Mouse (Mus musculus) limb, embryonic 15.5 days (tissue): ENCODE results near the gene Ccdc144b. TPM values are rescaled to one million over a fixed set of nuclear protein-coding genes. Genes with fewer than 3 reads are reported as not detected.

Experiments used
- ATAC-seq: fragments of 200-750 bp; cut with Nextera tagmentation; 2 replicates; pipeline ENCODE4 v1.8.0; 2017; ENCODE audit warnings: low read depth, moderate TSS enrichment; ENCODE audit not compliant: insufficient number of reproducible peaks, low FRiP score, low TSS enrichment
- H3K27ac ChIP-seq: fragments of 300-500 bp; sonication (generic); 2 replicates; pipeline ENCODE4 v1.5.1; 2015; ENCODE audit warnings: moderate library complexity, mild to moderate bottlenecking, inconsistent platforms
- H3K27me3 ChIP-seq: fragments of 300-500 bp; sonication (generic); 2 replicates; pipeline ENCODE4 v1.6.1; 2015; ENCODE audit warnings: inconsistent platforms
- H3K36me3 ChIP-seq: fragments of 300-500 bp; sonication (generic); 2 replicates; pipeline ENCODE4 v1.6.1; 2015; ENCODE audit warnings: inconsistent platforms
- H3K4me1 ChIP-seq: fragments of 300-500 bp; sonication (generic); 2 replicates; pipeline ENCODE4 v1.6.1; 2015; ENCODE audit warnings: inconsistent platforms
- H3K4me2 ChIP-seq: fragments of 300-500 bp; sonication (generic); 2 replicates; pipeline ENCODE4 v1.6.1; 2015; ENCODE audit warnings: mild to moderate bottlenecking, inconsistent platforms
- H3K4me3 ChIP-seq: fragments of 300-500 bp; sonication (generic); 2 replicates; pipeline ENCODE4 v1.5.1; 2015; ENCODE audit warnings: mild to moderate bottlenecking, inconsistent platforms
- H3K9ac ChIP-seq: fragments of 300-500 bp; sonication (generic); 2 replicates; pipeline ENCODE4 v1.6.1; 2015; ENCODE audit warnings: inconsistent platforms
- H3K9me3 ChIP-seq: fragments of 300-500 bp; sonication (generic); 2 replicates; pipeline ENCODE4 v1.6.1; 2016; ENCODE audit warnings: inconsistent platforms
- WGBS: fragments of 180-500 bp; shearing (Covaris S2); methylation state at CpG from one replicate; pipeline ENCODE4 v1.1.7; 2015; 5-methylcytosine and 5-hydroxymethylcytosine counted together
- polyA plus RNA-seq: library from polyadenylated mRNA; unstranded; fragments of >200 nt; fragmentation: Nextera tagmentation; extraction: Ambion mirVana; gene quantifications from 2 replicates; pipeline ENCODE4 v1.2.1, GENCODE M21; 2015

Gene Ccdc144b
- not detected in 2 replicates for polyA plus RNA-seq

- ATAC-seq: no peak
- Histone ChIP-seq H3K4me1 (no peaks in the 10 kb centered on the region), H3K4me2 (no peak within 1 kb of the TSS), H3K27ac (no peak within 1 kb of the TSS), H3K9ac (no peak within 1 kb of the TSS), H3K36me3 (no peaks in the 10 kb centered on the region), H3K27me3 (no peaks in the 10 kb centered on the region), H3K9me3 (no peaks in the 10 kb centered on the region), H3K4me3 (no peak within 1 kb of the TSS)
- WGBS: 92% methylated on average over 6 of the region's 6 CpGs
These were observed at the start of gene Ccdc144b for GRCm38 (mm10) chr3:36053447-36053846. TSS of gene Ccdc144b (minus strand) at chr3:36053547.

DNA sequence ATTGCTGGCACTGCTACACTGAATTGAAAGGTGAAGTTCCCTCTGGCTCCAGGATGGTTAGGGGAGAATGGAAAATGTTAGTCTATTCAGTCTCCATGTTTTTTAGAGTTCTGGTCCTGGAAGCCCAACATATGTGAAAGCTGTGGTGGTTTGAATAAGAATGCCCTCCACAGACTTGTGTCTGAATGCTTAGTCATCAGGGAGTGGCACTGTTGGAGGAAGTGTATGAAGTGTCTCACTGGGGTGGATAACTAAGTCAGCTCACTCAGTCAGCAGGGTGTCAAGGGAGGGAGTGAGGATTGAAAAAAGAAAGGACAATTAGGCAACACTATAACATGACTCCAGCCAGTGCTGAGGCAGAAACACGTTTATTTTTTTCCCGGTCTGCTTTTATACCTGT is 42.0 kb upstream of the Ccdc144b start:
- Histone ChIP-seq H3K9me3 (no peaks in the 10 kb centered on the region), H3K27ac (no peak overlapping the region), H3K9ac (no peak overlapping the region), H3K4me1 (no peaks in the 10 kb centered on the region), H3K4me3 (no peak overlapping the region), H3K27me3 (no peaks in the 10 kb centered on the region), H3K4me2 (no peak overlapping the region), H3K36me3 (peaks cover 24% of the 10 kb centered on the region)
- ATAC-seq: no peak
- 89% methylated on average over 2 of the region's 2 CpGs for WGBS

- Histone ChIP-seq H3K27ac (no peak overlapping the region), H3K9me3 (no peaks in the 10 kb centered on the region), H3K27me3 (no peaks in the 10 kb centered on the region), H3K9ac (no peak overlapping the region), H3K4me1 (no peaks in the 10 kb centered on the region), H3K4me3 (no peak overlapping the region), H3K4me2 (no peak overlapping the region), H3K36me3 (peaks cover 88% of the 10 kb centered on the region)
- 90% methylated on average over 9 of the region's 9 CpGs for WGBS
- ATAC-seq: no peak
These were observed 34.2 kb upstream of the Ccdc144b start for GRCm38 (mm10) chr3:36087591-36087990.

- H3K27me3 ChIP-seq: no peaks in the 10 kb centered on the region
- H3K9me3 ChIP-seq: no peaks in the 10 kb centered on the region
- H3K27ac ChIP-seq: no peak overlapping the region
- no peak for ATAC-seq
- H3K36me3 ChIP-seq: peaks cover 95% of the 10 kb centered on the region
- 95% methylated on average over 5 of the region's 5 CpGs for WGBS
- no peak overlapping the region for H3K9ac ChIP-seq
- H3K4me1 ChIP-seq: no peaks in the 10 kb centered on the region
- H3K4me2 ChIP-seq: no peak overlapping the region
- no peak overlapping the region for H3K4me3 ChIP-seq
These were observed 32.0 kb upstream of the Ccdc144b start for GRCm38 (mm10) chr3:36085394-36085793.

GRCm38 (mm10) chr3:36083381-36083780 is 30.0 kb upstream of the Ccdc144b start:
- 90% methylated on average over 7 of the region's 7 CpGs for WGBS
- no peak overlapping the region for H3K4me2 ChIP-seq
- H3K4me3 ChIP-seq: no peak overlapping the region
- ATAC-seq: no peak
- peaks cover 94% of the 10 kb centered on the region for H3K36me3 ChIP-seq
- H3K4me1 ChIP-seq: no peaks in the 10 kb centered on the region
- no peak overlapping the region for H3K27ac ChIP-seq
- no peaks in the 10 kb centered on the region for H3K9me3 ChIP-seq
- no peak overlapping the region for H3K9ac ChIP-seq
- no peaks in the 10 kb centered on the region for H3K27me3 ChIP-seq

DNA sequence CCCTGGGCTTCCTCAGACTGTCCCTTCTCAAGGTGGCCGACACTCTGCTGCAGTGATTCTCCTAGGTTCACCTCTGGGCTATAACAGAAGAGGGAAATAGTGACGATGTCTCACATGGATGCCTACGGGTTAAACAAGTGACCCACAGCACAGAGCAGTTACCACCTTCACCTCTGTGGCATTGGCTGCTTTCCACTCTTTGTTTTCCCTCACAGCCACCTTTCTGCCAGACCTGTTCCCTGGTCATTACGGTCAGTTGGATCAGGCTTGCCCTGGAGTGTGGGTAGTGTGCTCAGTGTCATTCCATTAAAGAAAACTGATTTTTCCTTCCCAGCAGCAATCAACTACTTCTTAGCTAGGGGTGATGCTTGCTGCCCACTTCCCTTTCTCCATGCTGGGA is 29.5 kb upstream of the Ccdc144b start:
- Histone ChIP-seq H3K4me3 (no peak overlapping the region), H3K9ac (no peak overlapping the region), H3K27me3 (no peaks in the 10 kb centered on the region), H3K4me1 (no peaks in the 10 kb centered on the region), H3K27ac (no peak overlapping the region), H3K9me3 (no peaks in the 10 kb centered on the region), H3K36me3 (peaks cover 94% of the 10 kb centered on the region), H3K4me2 (no peak overlapping the region)
- ATAC-seq: no peak
- WGBS: 94% methylated on average over 4 of the region's 4 CpGs

- Histone ChIP-seq H3K9me3 (no peaks in the 10 kb centered on the region), H3K27ac (no peak overlapping the region), H3K9ac (no peak overlapping the region), H3K4me2 (no peak overlapping the region), H3K4me3 (no peak overlapping the region), H3K4me1 (no peaks in the 10 kb centered on the region), H3K27me3 (no peaks in the 10 kb centered on the region), H3K36me3 (peaks cover 95% of the 10 kb centered on the region)
- 85% methylated on average over 5 of the region's 5 CpGs for WGBS
- no peak for ATAC-seq
These were observed 27.4 kb upstream of the Ccdc144b start for GRCm38 (mm10) chr3:36080741-36081140.

GRCm38 (mm10) chr3:36079886-36080285 is 26.5 kb upstream of the Ccdc144b start:
- Histone ChIP-seq H3K9ac (no peak overlapping the region), H3K4me3 (no peak overlapping the region), H3K27me3 (no peaks in the 10 kb centered on the region), H3K27ac (no peak overlapping the region), H3K9me3 (no peaks in the 10 kb centered on the region), H3K36me3 (peaks cover 95% of the 10 kb centered on the region), H3K4me1 (no peaks in the 10 kb centered on the region), H3K4me2 (no peak overlapping the region)
- no peak for ATAC-seq
- 89% methylated on average over 5 of the region's 5 CpGs for WGBS

DNA sequence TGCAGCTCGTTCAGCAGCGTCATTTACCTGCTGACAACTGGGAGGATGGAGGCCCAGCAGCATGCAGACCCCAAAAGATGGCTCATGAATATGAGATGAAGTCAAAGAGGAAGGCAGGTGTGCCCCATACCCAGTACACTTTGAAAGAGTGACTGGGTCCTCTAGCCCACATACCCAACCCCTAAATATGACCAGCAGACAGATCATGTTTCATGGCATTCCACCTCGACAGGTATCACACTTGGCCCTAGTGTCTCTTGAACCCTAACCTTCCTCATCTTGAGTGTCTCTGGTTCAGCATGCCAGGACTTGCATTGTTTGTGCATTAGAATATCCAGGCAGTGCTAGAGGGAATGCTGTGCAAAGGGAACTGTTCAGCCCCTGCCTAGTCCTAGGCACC is 24.0 kb upstream of the Ccdc144b start:
- H3K9me3 ChIP-seq: no peaks in the 10 kb centered on the region
- H3K4me2 ChIP-seq: no peak overlapping the region
- no peak overlapping the region for H3K4me3 ChIP-seq
- ATAC-seq: no peak
- no peak overlapping the region for H3K27ac ChIP-seq
- 86% methylated on average over 3 of the region's 3 CpGs for WGBS
- no peaks in the 10 kb centered on the region for H3K4me1 ChIP-seq
- no peaks in the 10 kb centered on the region for H3K27me3 ChIP-seq
- H3K36me3 ChIP-seq: peaks cover 91% of the 10 kb centered on the region
- H3K9ac ChIP-seq: no peak overlapping the region

DNA sequence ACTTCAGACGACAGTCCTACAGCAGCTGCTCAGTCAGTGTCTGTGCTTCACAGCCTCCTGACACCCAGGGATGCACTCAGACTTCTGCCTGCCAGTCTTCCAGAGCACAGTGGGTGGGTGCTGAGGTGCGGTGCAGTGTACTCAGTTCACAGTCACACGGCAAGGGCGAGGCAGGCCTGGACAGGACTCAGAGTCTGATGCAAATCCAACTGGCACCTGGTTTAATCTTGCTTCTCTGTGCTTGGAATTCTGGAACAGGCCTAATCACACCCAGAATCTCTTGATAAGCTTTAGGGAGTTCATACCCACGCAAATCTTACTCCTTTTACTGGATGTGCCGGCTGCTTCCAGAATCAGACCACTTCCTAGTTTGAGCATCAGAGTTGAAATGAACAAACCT is 22.1 kb upstream of the Ccdc144b start:
- H3K4me3 ChIP-seq: no peak overlapping the region
- no peak overlapping the region for H3K9ac ChIP-seq
- no peak for ATAC-seq
- no peaks in the 10 kb centered on the region for H3K9me3 ChIP-seq
- H3K36me3 ChIP-seq: peaks cover 81% of the 10 kb centered on the region
- H3K27ac ChIP-seq: no peak overlapping the region
- WGBS: 88% methylated on average over 6 of the region's 6 CpGs
- H3K4me2 ChIP-seq: no peak overlapping the region
- H3K27me3 ChIP-seq: no peaks in the 10 kb centered on the region
- H3K4me1 ChIP-seq: no peaks in the 10 kb centered on the region

DNA sequence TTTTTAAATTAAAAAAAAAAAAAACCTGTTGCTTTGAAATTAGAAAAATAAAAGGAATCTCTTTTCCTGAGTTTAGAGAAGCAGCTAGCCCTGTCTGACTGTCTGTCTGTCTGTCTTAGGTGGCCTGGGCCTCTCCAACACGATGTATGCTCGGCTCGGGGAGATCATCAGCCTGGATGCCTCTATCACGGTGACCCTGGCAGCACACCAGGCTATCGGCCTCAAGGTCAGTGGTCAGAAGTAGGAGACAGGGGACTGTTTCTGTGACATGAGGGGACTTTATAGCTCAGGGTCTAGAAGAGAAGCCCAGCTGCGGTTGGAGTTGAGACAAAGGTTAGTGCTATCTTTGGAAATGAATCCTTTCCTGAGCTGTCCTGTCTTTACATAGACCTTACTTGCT is 20.9 kb upstream of the Ccdc144b start:
- Histone ChIP-seq H3K9me3 (no peaks in the 10 kb centered on the region), H3K9ac (no peak overlapping the region), H3K36me3 (peaks cover 81% of the 10 kb centered on the region), H3K4me2 (no peak overlapping the region), H3K27ac (no peak overlapping the region), H3K4me1 (no peaks in the 10 kb centered on the region), H3K27me3 (no peaks in the 10 kb centered on the region), H3K4me3 (no peak overlapping the region)
- 94% methylated on average over 6 of the region's 6 CpGs for WGBS
- ATAC-seq: no peak

- peaks cover 12% of the 10 kb centered on the region for H3K4me1 ChIP-seq
- no peak for ATAC-seq
- peaks cover 50% of the 10 kb centered on the region for H3K36me3 ChIP-seq
- H3K9ac ChIP-seq: no peak overlapping the region
- no peak overlapping the region for H3K4me2 ChIP-seq
- no peak overlapping the region for H3K4me3 ChIP-seq
- no peaks in the 10 kb centered on the region for H3K27me3 ChIP-seq
- no peak overlapping the region for H3K27ac ChIP-seq
- H3K9me3 ChIP-seq: no peaks in the 10 kb centered on the region
- WGBS: 84% methylated on average over 5 of the region's 5 CpGs
These were observed 17.7 kb upstream of the Ccdc144b start for GRCm38 (mm10) chr3:36071047-36071446.

DNA sequence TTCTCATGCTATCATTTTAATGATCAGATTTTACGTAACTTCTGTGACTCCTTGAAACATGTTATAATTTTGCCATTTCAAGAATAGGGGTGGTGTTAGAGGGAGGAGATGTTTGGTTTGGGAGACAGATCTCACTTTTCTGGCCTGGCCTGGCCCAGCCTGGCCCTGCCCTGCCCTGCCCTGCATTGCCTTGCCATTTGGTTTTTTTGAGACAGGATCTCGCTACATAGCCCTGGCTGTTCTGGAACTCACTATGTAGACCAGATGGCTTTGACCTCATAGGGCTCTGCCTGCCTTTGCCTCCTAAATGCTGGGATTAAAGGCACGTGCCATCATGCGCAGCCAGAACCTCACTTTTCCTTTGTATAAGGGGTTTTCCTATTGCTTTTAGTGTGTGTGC is 17.1 kb upstream of the Ccdc144b start:
- Histone ChIP-seq H3K9ac (no peak overlapping the region), H3K4me2 (no peak overlapping the region), H3K36me3 (peaks cover 44% of the 10 kb centered on the region), H3K27ac (no peak overlapping the region), H3K4me3 (no peak overlapping the region), H3K9me3 (no peaks in the 10 kb centered on the region), H3K27me3 (no peaks in the 10 kb centered on the region), H3K4me1 (peaks cover 12% of the 10 kb centered on the region)
- no peak for ATAC-seq
- 92% methylated on average over 4 of the region's 4 CpGs for WGBS
